Mouse (Mus musculus) forelimb bud, embryonic 11.5 days (tissue): Measurements from ENCODE around the gene Col4a3.

Experiments
- DNase-seq: peaks from one replicate; pipeline ENCODE4 v3.0.0-alpha.2; 2012; ENCODE audit warnings: low read depth, low spot score

Col4a3 gene

GRCm38 (mm10) chr1:82586713-82587399, at the start of gene Col4a3, which contains the start of gene Col4a4:
Gene Col4a3, plus strand, starts transcription at chr1:82586921.
Gene Col4a4, minus strand, starts transcription at chr1:82586849.
- no peak for DNase-seq

- DNase-seq, result peak; percentile 24
These were observed 48.9 kb upstream of the Col4a3 start for GRCm38 (mm10) chr1:82537848-82538247.

- no peak for DNase-seq
These were observed 46.7 kb upstream of the Col4a3 start for GRCm38 (mm10) chr1:82540056-82540455.

GRCm38 (mm10) chr1:82543934-82544333, 42.8 kb upstream of the Col4a3 start:
- DNase-seq, result no peak

- peak; percentile 27 for DNase-seq
These were observed 42.1 kb upstream of the Col4a3 start for GRCm38 (mm10) chr1:82544419-82545185.

- DNase-seq, result no peak
These were observed 41.3 kb upstream of the Col4a3 start for GRCm38 (mm10) chr1:82545199-82545960.

GRCm38 (mm10) chr1:82554443-82554850, 32.3 kb upstream of the Col4a3 start:
- DNase-seq, result peak; percentile 47

GRCm38 (mm10) chr1:82554889-82555288, 31.8 kb upstream of the Col4a3 start:
- DNase-seq, result no peak

- DNase-seq, result no peak
These were observed 26.5 kb upstream of the Col4a3 start for GRCm38 (mm10) chr1:82560223-82560622.

GRCm38 (mm10) chr1:82569405-82569804, 17.3 kb upstream of the Col4a3 start:
- DNase-seq, result no peak

- no peak for DNase-seq
These were observed 15.0 kb upstream of the Col4a3 start for GRCm38 (mm10) chr1:82571758-82572157.

- DNase-seq, result no peak
These were observed 11.0 kb upstream of the Col4a3 start for GRCm38 (mm10) chr1:82575681-82576080.

GRCm38 (mm10) chr1:82576182-82576581, 10.5 kb upstream of the Col4a3 start:
- no peak for DNase-seq

GRCm38 (mm10) chr1:82577339-82577738, 9.4 kb upstream of the Col4a3 start:
- DNase-seq, result no peak

GRCm38 (mm10) chr1:82577915-82578314, 8.8 kb upstream of the Col4a3 start:
- DNase-seq, result no peak

- no peak for DNase-seq
These were observed 8.4 kb upstream of the Col4a3 start for GRCm38 (mm10) chr1:82578320-82578719.

GRCm38 (mm10) chr1:82585981-82586380, 740 bp upstream of the Col4a3 start:
- DNase-seq, result no peak

GRCm38 (mm10) chr1:82590266-82590665, 3.5 kb downstream of the Col4a3 start:
- DNase-seq, result no peak

GRCm38 (mm10) chr1:82596864-82597596, 10.3 kb downstream of the Col4a3 start:
- no peak for DNase-seq

- DNase-seq, result no peak
These were observed 16.7 kb downstream of the Col4a3 start for GRCm38 (mm10) chr1:82603198-82603950.

- no peak for DNase-seq
These were observed 18.6 kb downstream of the Col4a3 start for GRCm38 (mm10) chr1:82605347-82605746.
